ENCODE assay signal across 10 mouse cellular contexts in the genomic region with DNA sequence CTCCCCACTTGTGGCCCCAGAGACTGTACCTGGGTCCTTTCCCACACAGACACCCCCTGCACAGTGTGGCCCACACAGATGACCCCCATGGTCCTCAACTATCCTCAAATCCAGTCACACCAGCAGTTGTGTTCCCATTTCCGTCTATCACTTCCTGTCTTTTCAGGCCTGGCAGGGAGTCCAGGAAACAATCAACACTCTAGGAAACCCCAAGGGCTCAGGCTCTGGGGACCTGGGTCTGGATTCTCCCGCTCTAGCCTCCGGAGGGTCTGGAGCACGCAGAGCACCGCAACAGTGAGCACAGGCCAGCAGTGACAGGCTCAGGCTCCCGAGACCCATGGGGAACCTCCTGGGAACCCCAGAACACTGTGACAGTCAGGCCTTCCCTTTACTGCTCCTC. TPM values are rescaled to one million over a fixed set of nuclear protein-coding genes. Genes with fewer than 3 reads are reported as not detected.
DNase-seq lines count a peak whose midpoint lies in the region; ATAC-seq and TF ChIP-seq lines count a peak whose summit lies in the region.
"Had no signal": no experiment of that assay in that cellular context is flagged by ENCODE, and none has a peak within 500 bp of the region (broad histone marks: within the 10 kb centered on the region; RNA-seq: fewer than 3 reads in every experiment).

No protein-coding gene starts in this region.

- no peaks in the 10 kb centered on the region for H3K36me3 ChIP-seq in kidney, postnatal 0 days (ENCODE audit: insufficient read depth, low read length)
- H3K36me3 ChIP-seq in embryonic facial prominence, embryonic 13.5 days: no peaks in the 10 kb centered on the region
- no peaks in the 10 kb centered on the region for H3K36me3 ChIP-seq in heart, embryonic 16.5 days (ENCODE audit: control insufficient read depth, insufficient read depth)
- no peaks in the 10 kb centered on the region for H3K36me3 ChIP-seq in liver, postnatal 0 days (replicated peaks; ENCODE audit: insufficient read depth, low read length)

- H3K4me1 ChIP-seq in kidney, postnatal 0 days (replicated peaks; ENCODE audit: insufficient read depth, low read length): peaks cover 47% of the 10 kb centered on the region
- H3K4me1 ChIP-seq in embryonic facial prominence, embryonic 13.5 days: peaks cover 75% of the 10 kb centered on the region
- H3K4me1 ChIP-seq in heart, embryonic 16.5 days (ENCODE audit: control insufficient read depth, insufficient read depth, low read length): peaks cover 50% of the 10 kb centered on the region
- peaks cover 21% of the 10 kb centered on the region for H3K4me1 ChIP-seq in liver, postnatal 0 days (ENCODE audit: insufficient read depth)

- peak overlapping the region; percentile 91 for H3K4me2 ChIP-seq in kidney, postnatal 0 days (ENCODE audit: low read length)
- H3K4me2 ChIP-seq in embryonic facial prominence, embryonic 13.5 days: peak overlapping the region; percentile 81
- H3K4me2 ChIP-seq in heart, embryonic 16.5 days (ENCODE audit: low read depth, low read length): peak overlapping the region; percentile 98
- peak overlapping the region; percentile 22; the same call in 1 of the 2 replicates for H3K4me2 ChIP-seq in liver, postnatal 0 days (ENCODE audit: low read depth, low read length)

- no peak for TF ChIP-seq EP300 in liver, postnatal 0 days (IDR thresholded peaks at IDR 0.05; ENCODE audit: low read depth)

- ATAC-seq in kidney, postnatal 0 days (replicated peaks; ENCODE audit: low FRiP score, low read depth): no peak
- ATAC-seq in embryonic facial prominence, embryonic 13.5 days (ENCODE audit: insufficient number of reproducible peaks, insufficient read depth, low FRiP score, low TSS enrichment, low read depth): no peak
- no peak for ATAC-seq in heart, embryonic 16.5 days (replicated peaks; ENCODE audit: extremely low read depth, insufficient read depth, low FRiP score)
- ATAC-seq in liver, postnatal 0 days: no peak

- H3K9me3 ChIP-seq in kidney, postnatal 0 days (replicated peaks; ENCODE audit: low read length): no peaks in the 10 kb centered on the region
- no peaks in the 10 kb centered on the region for H3K9me3 ChIP-seq in embryonic facial prominence, embryonic 13.5 days
- no peaks in the 10 kb centered on the region for H3K9me3 ChIP-seq in heart, embryonic 16.5 days (replicated peaks; ENCODE audit: control insufficient read depth, low read length)
- H3K9me3 ChIP-seq in liver, postnatal 0 days (ENCODE audit: low read length): no peaks in the 10 kb centered on the region

- H3K27me3 ChIP-seq in kidney, postnatal 0 days (ENCODE audit: insufficient read depth, low read length): no peaks in the 10 kb centered on the region
- no peaks in the 10 kb centered on the region for H3K27me3 ChIP-seq in embryonic facial prominence, embryonic 13.5 days
- 0 out of 2 replicates have a peak, but pooled peaks cover 4% of the 10 kb centered on the region for H3K27me3 ChIP-seq in heart, embryonic 16.5 days (ENCODE audit: control insufficient read depth, insufficient read depth, low read length)
- peaks cover 32% of the 10 kb centered on the region for H3K27me3 ChIP-seq in liver, postnatal 0 days (ENCODE audit: insufficient read depth, low read length)

- no peak for TF ChIP-seq CTCF in kidney, postnatal 0 days (IDR thresholded peaks at IDR 0.05; ENCODE audit: low read depth)
- no peak for TF ChIP-seq CTCF in liver, postnatal 0 days (IDR thresholded peaks at IDR 0.05; ENCODE audit: low read depth)

- H3K4me3 ChIP-seq in kidney, postnatal 0 days (replicated peaks; ENCODE audit: low read depth, low read length): peak overlapping the region; percentile 10; the same call in 1 of the 2 replicates
- H3K4me3 ChIP-seq in embryonic facial prominence, embryonic 13.5 days: peak overlapping the region; percentile 94
- H3K4me3 ChIP-seq in heart, embryonic 16.5 days (ENCODE audit: low read length): peak overlapping the region; percentile 73
- no peak overlapping the region for H3K4me3 ChIP-seq in liver, postnatal 0 days (ENCODE audit: low read depth, low read length)

- peak overlapping the region; percentile 42; the same call in 1 of the 2 replicates for H3K27ac ChIP-seq in kidney, postnatal 0 days
- peak overlapping the region; percentile 48 for H3K27ac ChIP-seq in embryonic facial prominence, embryonic 13.5 days
- no peak overlapping the region for H3K27ac ChIP-seq in heart, embryonic 16.5 days (ENCODE audit: low read length)
- H3K27ac ChIP-seq in liver, postnatal 0 days (ENCODE audit: low read depth): no peak overlapping the region

- 33% methylated on average over 6 of the region's 6 CpGs for WGBS in kidney, postnatal 0 days
- 25% methylated on average over 6 of the region's 6 CpGs for WGBS in embryonic facial prominence, embryonic 13.5 days
- 33% methylated on average over 6 of the region's 6 CpGs for WGBS in heart, embryonic 16.5 days
- WGBS in liver, postnatal 0 days (ENCODE audit: insufficient replicate concordance): 44% methylated on average over 6 of the region's 6 CpGs

- peak overlapping the region; percentile 33; the same call in 1 of the 2 replicates for H3K9ac ChIP-seq in kidney, postnatal 0 days (ENCODE audit: low read depth, low read length)
- H3K9ac ChIP-seq in embryonic facial prominence, embryonic 13.5 days: peak overlapping the region; percentile 97
- H3K9ac ChIP-seq in heart, embryonic 16.5 days (ENCODE audit: low read length): peak overlapping the region; percentile 65
- no peak overlapping the region for H3K9ac ChIP-seq in liver, postnatal 0 days (replicated peaks)

- DNase-seq in kidney, postnatal 0 days (ENCODE audit: low spot score): no peak
- DNase-seq in kidney, adult 8-10 months: no peak
- DNase-seq in liver, postnatal 0 days: no peak
- no peak for DNase-seq in layer of hippocampus, adult 9-11 months
- no peak for DNase-seq in thymus, postnatal 14 days
- DNase-seq: adrenal gland, postnatal 14 days; cerebellum, postnatal 14 days; lung, postnatal 4 days had no signal

RNA-seq across cellular contexts. Expression of a gene that starts 2.4 kb away (rescaled TPM):
- 7.7 and 8.5 TPM in 2 replicates for polyA plus RNA-seq in kidney, postnatal 0 days (2015; fragmentation: Nextera tagmentation; extraction: Ambion mirVana)
- 14.9 and 18.9 TPM in 2 replicates for polyA plus RNA-seq in embryonic facial prominence, embryonic 13.5 days (2015; fragmentation: Nextera tagmentation; extraction: Ambion mirVana)
- 6.2 and 6.4 TPM in 2 replicates for polyA plus RNA-seq in heart, embryonic 16.5 days (2015; fragmentation: Nextera tagmentation; extraction: Ambion mirVana)
- 0.79 and 1.2 TPM in 2 replicates for polyA plus RNA-seq in liver, postnatal 0 days (2015; fragmentation: Nextera tagmentation; extraction: Ambion mirVana)

RNA-seq across cellular contexts. Expression of a gene that starts 16.8 kb away (rescaled TPM):
- 3.6 and 3.9 TPM in 2 replicates for polyA plus RNA-seq in kidney, postnatal 0 days (2015; fragmentation: Nextera tagmentation; extraction: Ambion mirVana)
- polyA plus RNA-seq in embryonic facial prominence, embryonic 13.5 days (2015; fragmentation: Nextera tagmentation; extraction: Ambion mirVana): 7.3 and 10.5 TPM in 2 replicates
- 2.1 and 3.1 TPM in 2 replicates for polyA plus RNA-seq in heart, embryonic 16.5 days (2015; fragmentation: Nextera tagmentation; extraction: Ambion mirVana)
- polyA plus RNA-seq in liver, postnatal 0 days (2015; fragmentation: Nextera tagmentation; extraction: Ambion mirVana): 0.18 and 0.33 TPM in 2 replicates

RNA-seq across cellular contexts. Expression of a gene that starts 19.9 kb away (rescaled TPM):
- polyA plus RNA-seq in kidney, postnatal 0 days (2015; fragmentation: Nextera tagmentation; extraction: Ambion mirVana): 645 and 750 TPM in 2 replicates
- polyA plus RNA-seq in embryonic facial prominence, embryonic 13.5 days (2015; fragmentation: Nextera tagmentation; extraction: Ambion mirVana): 653 and 701 TPM in 2 replicates
- polyA plus RNA-seq in heart, embryonic 16.5 days (2015; fragmentation: Nextera tagmentation; extraction: Ambion mirVana): 279 and 343 TPM in 2 replicates
- polyA plus RNA-seq in liver, postnatal 0 days (2015; fragmentation: Nextera tagmentation; extraction: Ambion mirVana): 296 and 311 TPM in 2 replicates

RNA-seq across cellular contexts. Expression of a gene that starts 34.9 kb away (rescaled TPM):
- 24.9 and 29.5 TPM in 2 replicates for polyA plus RNA-seq in kidney, postnatal 0 days (2015; fragmentation: Nextera tagmentation; extraction: Ambion mirVana)
- 34.5 and 39.5 TPM in 2 replicates for polyA plus RNA-seq in embryonic facial prominence, embryonic 13.5 days (2015; fragmentation: Nextera tagmentation; extraction: Ambion mirVana)
- polyA plus RNA-seq in heart, embryonic 16.5 days (2015; fragmentation: Nextera tagmentation; extraction: Ambion mirVana): 17.6 and 21.1 TPM in 2 replicates
- polyA plus RNA-seq in liver, postnatal 0 days (2015; fragmentation: Nextera tagmentation; extraction: Ambion mirVana): 6.7 and 7.1 TPM in 2 replicates

Comparison
In these comparisons a context has a peak if more than half of its experiments do, and no peak if none do; other contexts are left out.
1. H3K27ac ChIP-seq: peak in kidney, postnatal 0 days (single experiment) and embryonic facial prominence, embryonic 13.5 days (single experiment); none in heart, embryonic 16.5 days (single experiment) and liver, postnatal 0 days (single experiment).
2. H3K4me2 ChIP-seq: peak in every context shown above with its lines; median percentile 98 in heart, embryonic 16.5 days; 91 in kidney, postnatal 0 days; 81 in embryonic facial prominence, embryonic 13.5 days; 22 in liver, postnatal 0 days.